Mouse (Mus musculus) intestine, embryonic 14.5 days (tissue): ENCODE results near the gene Elf1. TPM values are rescaled to one million over a fixed set of nuclear protein-coding genes. Genes with fewer than 3 reads are reported as not detected.
A peak's percentile ranks its signal among the peaks of the same experiment; 100 is the strongest.

Experiments used
- ATAC-seq: fragments of 200-750 bp; cut with Nextera tagmentation; replicated peaks from 2 replicates; pipeline ENCODE4 v1.8.0; 2017; ENCODE audit warnings: low read depth, moderate number of reproducible peaks, moderate TSS enrichment, moderate library complexity; ENCODE audit not compliant: low FRiP score, low TSS enrichment
- DNase-seq: peaks from one replicate; pipeline ENCODE4 v3.0.0-alpha.2; 2018; ENCODE audit warnings: low spot score
- H3K27ac ChIP-seq: fragments of 300-500 bp; sonication (generic); 2 replicates; pipeline ENCODE4 v1.5.1; 2014; ENCODE audit warnings: low read depth, mild to moderate bottlenecking, control low read depth
- H3K27me3 ChIP-seq: fragments of 300-500 bp; sonication (generic); replicated peaks from 2 replicates; pipeline ENCODE4 v1.6.1; 2014; ENCODE audit warnings: low read length, control low read depth; ENCODE audit not compliant: control insufficient read depth, insufficient read depth
- H3K36me3 ChIP-seq: fragments of 300-500 bp; sonication (generic); 2 replicates; pipeline ENCODE4 v1.6.1; 2014; ENCODE audit warnings: low read length, control low read depth; ENCODE audit not compliant: control insufficient read depth, insufficient read depth
- H3K4me1 ChIP-seq: fragments of 300-500 bp; sonication (generic); replicated peaks from 2 replicates; pipeline ENCODE4 v1.6.1; 2014; ENCODE audit warnings: low read length, control low read depth, mixed read lengths; ENCODE audit not compliant: control insufficient read depth, insufficient read depth
- H3K4me2 ChIP-seq: fragments of 300-500 bp; sonication (generic); 2 replicates; pipeline ENCODE4 v1.6.1; 2014; ENCODE audit warnings: low read length
- H3K4me3 ChIP-seq: fragments of 300-500 bp; sonication (generic); 2 replicates; pipeline ENCODE4 v1.5.1; 2014; ENCODE audit warnings: low read depth, low read length, control low read depth, mixed read lengths
- H3K9ac ChIP-seq: fragments of 300-500 bp; sonication (generic); 2 replicates; pipeline ENCODE4 v1.6.1; 2014; ENCODE audit warnings: mild to moderate bottlenecking, low read length
- H3K9me3 ChIP-seq: fragments of 300-500 bp; sonication (generic); 2 replicates; pipeline ENCODE4 v1.6.1; 2016; ENCODE audit warnings: low read length, control low read depth; ENCODE audit not compliant: control insufficient read depth
- WGBS: fragments of 180-500 bp; shearing (Covaris S2); extraction: QIAGEN DNeasy Blood & Tissue Kit; methylation state at CpG from one replicate; pipeline ENCODE4 v1.1.7; 2014; 5-methylcytosine and 5-hydroxymethylcytosine counted together
- polyA plus RNA-seq: library from polyadenylated mRNA; unstranded; fragments of >200 nt; fragmentation: Nextera tagmentation; extraction: Ambion mirVana; gene quantifications from 2 replicates; pipeline ENCODE4 v1.2.1, GENCODE M21; 2014

Elf1 gene
- polyA plus RNA-seq, 1 experiment from 2014 or later, result 27.7 TPM

DNA sequence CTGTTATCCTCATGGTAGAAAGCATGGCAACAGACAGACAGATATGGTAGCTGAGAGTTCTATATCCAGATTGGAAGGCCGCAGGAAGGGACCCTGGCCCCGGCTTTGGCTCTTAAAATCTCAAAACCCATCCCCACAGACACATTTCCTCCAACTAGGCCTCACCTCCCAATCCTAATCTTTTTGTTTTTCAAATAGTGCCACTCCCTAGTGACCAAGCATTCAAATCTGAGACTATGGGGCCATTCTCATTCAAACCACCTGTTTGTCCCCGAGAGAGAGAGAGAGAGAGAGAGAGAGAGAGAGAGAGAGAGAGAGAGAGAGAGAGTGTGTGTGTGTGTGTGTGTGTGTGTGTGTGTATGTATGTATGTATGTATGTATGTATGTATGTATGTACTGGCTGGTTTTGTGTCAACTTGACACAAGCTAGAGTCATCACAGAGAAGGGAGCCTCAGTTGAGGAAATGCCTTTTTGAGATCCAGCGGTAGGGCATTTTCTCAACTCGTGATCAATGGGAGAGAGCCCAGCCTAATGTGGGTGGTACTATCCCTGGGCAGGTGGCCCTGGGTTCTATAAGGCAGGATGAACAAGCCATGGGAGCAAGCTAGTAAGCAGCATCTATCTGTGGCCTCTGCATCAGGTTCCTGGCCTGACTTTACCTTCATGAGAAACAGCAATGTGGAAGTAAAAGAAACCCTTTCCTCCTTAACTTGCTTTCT lies 102.7 kb downstream of the Elf1 start:
- Histone ChIP-seq H3K4me3 (no peak overlapping the region), H3K4me2 (no peak overlapping the region), H3K9me3 (no peaks in the 10 kb centered on the region), H3K27ac (no peak overlapping the region), H3K4me1 (peaks cover 9% of the 10 kb centered on the region), H3K9ac (no peak overlapping the region), H3K36me3 (peaks cover 19% of the 10 kb centered on the region), H3K27me3 (no peaks in the 10 kb centered on the region)
- WGBS, result 89% methylated on average over 5 of the region's 5 CpGs
- DNase-seq, result no peak
- ATAC-seq, result no peak

DNA sequence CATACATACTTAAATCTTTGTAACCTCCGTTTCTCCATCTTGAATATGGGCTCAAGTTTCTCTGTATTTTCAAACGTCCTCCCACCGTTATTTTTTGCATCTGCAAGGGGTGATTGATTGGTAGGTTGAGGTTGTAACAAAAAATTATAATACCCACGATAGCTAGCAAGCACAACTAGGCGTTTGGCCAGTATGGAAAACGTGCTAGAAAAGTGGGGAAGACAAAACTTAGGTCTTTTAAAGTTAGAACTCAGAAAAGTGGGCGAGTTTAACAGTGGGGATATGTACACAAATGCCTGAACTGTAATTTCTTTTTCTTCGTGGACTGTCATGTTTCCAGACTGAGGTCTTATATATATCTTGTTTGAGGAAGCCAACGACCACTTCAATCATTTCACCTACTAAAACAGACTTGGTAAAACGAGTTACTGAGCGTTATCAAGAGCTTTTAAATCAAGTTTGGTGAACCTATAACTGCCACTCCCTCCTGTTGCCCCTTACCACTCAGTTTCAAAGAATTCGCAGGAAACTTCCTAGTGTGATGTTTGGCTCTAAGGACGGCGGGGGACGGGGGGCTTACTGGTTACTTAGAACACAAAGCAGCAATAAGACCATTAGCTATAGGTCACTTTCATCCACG lies 105.6 kb downstream of the Elf1 start:
- DNase-seq (no peak), ATAC-seq (no peak)
- Histone ChIP-seq H3K4me3 (peak overlapping the region; percentile 87), H3K36me3 (peaks cover 6% of the 10 kb centered on the region), H3K9me3 (no peaks in the 10 kb centered on the region), H3K9ac (peak overlapping the region; percentile 79), H3K4me2 (peak overlapping the region; percentile 93), H3K4me1 (peaks cover 16% of the 10 kb centered on the region), H3K27me3 (no peaks in the 10 kb centered on the region), H3K27ac (peak overlapping the region; percentile 98)
- WGBS, result 30% methylated on average over 16 of the region's 16 CpGs

- H3K27ac ChIP-seq, result peak within 1 kb of the TSS; percentile 98
- DNase-seq (peak; percentile 98), ATAC-seq (peak; percentile 99)
- no peaks in the 10 kb centered on the region for H3K9me3 ChIP-seq
- H3K27me3 ChIP-seq, result no peaks in the 10 kb centered on the region
- H3K36me3 ChIP-seq, result peaks cover 6% of the 10 kb centered on the region
- H3K4me2 ChIP-seq, result peak within 1 kb of the TSS; percentile 93
- H3K9ac ChIP-seq, result peak within 1 kb of the TSS; percentile 79
- peak within 1 kb of the TSS; percentile 87 for H3K4me3 ChIP-seq
- WGBS, result under 1% methylated on average over 60 of the region's 60 CpGs
- peaks cover 16% of the 10 kb centered on the region for H3K4me1 ChIP-seq
Measured at GRCm38 (mm10) chr14:79587139-79587851, 106.3 kb downstream of the Elf1 start, which contains the start of gene Sugt1. Gene Sugt1 (plus strand): TSS chr14:79587691.

DNA sequence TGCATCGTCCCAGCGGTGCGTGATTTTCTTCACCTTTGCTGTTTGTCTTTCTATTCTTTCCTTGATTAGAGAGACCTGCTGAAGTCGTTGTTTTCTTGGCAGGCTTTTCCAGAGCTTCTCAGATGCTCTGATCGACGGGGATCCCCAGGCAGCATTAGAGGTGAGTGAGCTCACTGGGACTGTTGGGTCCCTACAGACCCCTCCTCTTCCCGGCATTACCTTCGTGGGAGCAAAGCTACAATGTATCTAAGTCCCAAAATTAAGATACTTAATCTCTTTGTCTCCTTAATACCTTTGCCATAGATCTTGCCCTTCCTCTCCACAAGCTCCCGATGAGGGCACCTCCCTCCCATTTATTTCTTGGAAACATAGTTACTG lies 106.8 kb downstream of the Elf1 start:
- under 1% methylated on average over 9 of the region's 9 CpGs for WGBS
- Histone ChIP-seq H3K9ac (peak overlapping the region; percentile 79), H3K4me1 (peaks cover 16% of the 10 kb centered on the region), H3K4me3 (peak overlapping the region; percentile 87), H3K27ac (peak overlapping the region; percentile 98; the same call in 1 of the 2 replicates), H3K4me2 (peak overlapping the region; percentile 93), H3K36me3 (peaks cover under 1% of the 10 kb centered on the region; the same call in 1 of the 2 replicates), H3K9me3 (no peaks in the 10 kb centered on the region), H3K27me3 (no peaks in the 10 kb centered on the region)
- ATAC-seq, result peak; percentile 41
- no peak for DNase-seq

DNA sequence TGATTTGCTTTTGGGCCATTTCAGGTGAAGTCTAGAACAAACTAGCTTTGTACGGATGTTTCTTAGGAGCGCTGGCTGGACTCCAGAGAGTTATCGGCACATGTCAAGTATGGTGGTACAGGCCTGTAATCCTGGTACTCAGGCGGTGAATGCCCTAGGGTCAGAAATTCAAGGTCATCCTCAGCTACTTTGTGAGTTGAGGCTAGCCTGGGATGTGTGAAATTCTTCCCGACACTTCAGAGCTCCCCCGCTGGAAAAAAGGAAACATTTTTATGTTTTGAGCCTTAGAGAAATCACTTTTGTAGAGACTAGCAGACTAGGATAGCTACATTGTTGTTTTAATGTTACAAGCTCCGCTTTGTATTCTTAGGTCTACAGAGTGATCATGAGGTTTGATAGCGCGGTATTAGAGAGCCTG lies 107.5 kb downstream of the Elf1 start:
- Histone ChIP-seq H3K27ac (no peak overlapping the region), H3K9me3 (no peaks in the 10 kb centered on the region), H3K4me1 (peaks cover 16% of the 10 kb centered on the region), H3K4me2 (peak overlapping the region; percentile 93), H3K4me3 (peak overlapping the region; percentile 87), H3K27me3 (no peaks in the 10 kb centered on the region), H3K9ac (peak overlapping the region; percentile 79; the same call in 1 of the 2 replicates), H3K36me3 (no peaks in the 10 kb centered on the region)
- 83% methylated on average over 9 of the region's 9 CpGs for whole genome bisulfite sequencing
- ATAC-seq (no peak), DNase-seq (no peak)

GRCm38 (mm10) chr14:79589401-79589800 lies 108.4 kb downstream of the Elf1 start:
- Histone ChIP-seq H3K4me3 (no peak overlapping the region), H3K36me3 (peaks cover 4% of the 10 kb centered on the region; the same call in 1 of the 2 replicates), H3K4me1 (peaks cover 16% of the 10 kb centered on the region), H3K4me2 (no peak overlapping the region), H3K9ac (no peak overlapping the region), H3K27ac (no peak overlapping the region), H3K27me3 (no peaks in the 10 kb centered on the region), H3K9me3 (no peaks in the 10 kb centered on the region)
- ATAC-seq (no peak), DNase-seq (no peak)
- 95% methylated on average over 6 of the region's 6 CpGs for WGBS

GRCm38 (mm10) chr14:79590916-79591315 lies 109.9 kb downstream of the Elf1 start:
- WGBS, result 94% methylated on average over 8 of the region's 8 CpGs

DNA sequence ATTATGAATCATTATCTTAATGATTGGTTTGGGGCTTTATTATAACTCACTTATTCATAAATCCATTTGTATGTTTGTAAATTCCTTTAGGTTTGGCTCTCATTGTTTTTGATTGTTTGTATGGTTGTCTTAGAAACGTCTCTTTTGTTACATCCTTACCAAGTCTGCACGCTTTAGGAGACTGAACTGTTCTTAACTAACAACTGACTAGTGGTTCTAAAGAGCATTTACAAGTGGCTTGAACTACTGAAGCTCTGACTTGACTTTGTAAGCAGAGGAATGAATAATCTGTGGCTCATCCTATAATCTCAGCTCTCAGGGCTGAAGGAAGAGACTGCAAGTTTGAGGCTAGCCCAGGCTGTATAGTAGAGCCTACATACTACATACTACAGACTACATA lies 110.6 kb downstream of the Elf1 start:
- Histone ChIP-seq H3K9ac (no peak overlapping the region), H3K4me2 (no peak overlapping the region), H3K27ac (no peak overlapping the region), H3K4me3 (no peak overlapping the region), H3K4me1 (peaks cover 14% of the 10 kb centered on the region), H3K36me3 (peaks cover 20% of the 10 kb centered on the region), H3K27me3 (no peaks in the 10 kb centered on the region), H3K9me3 (no peaks in the 10 kb centered on the region)
- ATAC-seq (no peak), DNase-seq (no peak)
- WGBS, result 91% methylated on average over 2 of the region's 2 CpGs

More at GRCm38 (mm10) chr14:79590916-79591315, 109.9 kb downstream of the Elf1 start:
- H3K9me3 ChIP-seq, result no peaks in the 10 kb centered on the region
- no peak overlapping the region for H3K27ac ChIP-seq
- no peak overlapping the region for H3K4me3 ChIP-seq
- H3K4me1 ChIP-seq, result peaks cover 16% of the 10 kb centered on the region
- H3K4me2 ChIP-seq, result no peak overlapping the region
- no peaks in the 10 kb centered on the region for H3K27me3 ChIP-seq
- ATAC-seq (no peak), DNase-seq (no peak)
- no peak overlapping the region for H3K9ac ChIP-seq
- peaks cover 13% of the 10 kb centered on the region for H3K36me3 ChIP-seq
